Mouse (Mus musculus): ENCODE data around the gene Plac1.

GRCm38 (mm10) chrX:53209431-53209830 lies 30.5 kb downstream of the Plac1 start:
- TF ChIP-seq POLR2A (IDR thresholded peaks at IDR 0.05; ENCODE audit: control insufficient read depth in 1 of 2, insufficient read depth in 1 of 2, low read depth in 1 of 2, low read length in 2 of 2, poor library complexity in 1 of 2) (no peak), MXI1 (IDR thresholded peaks at IDR 0.05; ENCODE audit: low read depth, low read length) (no peak), CTCF (IDR thresholded peaks at IDR 0.05 in 2 of 3, conservative IDR thresholded peaks at IDR 0.05 in 1 of 3; ENCODE audit: control insufficient read depth in 1 of 3, insufficient read depth in 1 of 3, low read depth in 2 of 3, low read length in 3 of 3, poor library complexity in 1 of 3, severe bottlenecking in 1 of 3) (no peak), POLR2AphosphoS2 (IDR thresholded peaks at IDR 0.05; ENCODE audit: low read length) (no peak)
